Mouse (Mus musculus): Measurements from ENCODE around the gene Rarb.

- TF ChIP-seq POLR2A (IDR thresholded peaks at IDR 0.05; ENCODE audit: borderline replicate concordance, extremely low read depth, insufficient read depth, insufficient read length, poor library complexity, severe bottlenecking), result no peak
- no peak for TF ChIP-seq CTCF (IDR thresholded peaks at IDR 0.05; ENCODE audit: borderline replicate concordance, extremely low read depth, insufficient read depth, insufficient read length)
Observed at GRCm38 (mm10) chr14:16437386-16437785, 381.6 kb downstream of the Rarb start.

All from brain, embryonic 14.5 days (tissue).